Mouse (Mus musculus) lung, postnatal 36 days (tissue): ENCODE results near the gene Hist2h3b.
"Not testable (repeated sequence)": the region's sequence is repeated elsewhere in the genome, so short reads cannot be mapped to it uniquely, and the experiment has no call there.

Experiments
- DNase-seq: peaks from one replicate; pipeline ENCODE4 v3.0.0; 2022; ENCODE audit warnings: mixed read lengths

Hist2h3b gene

GRCm38 (mm10) chr3:96263558-96264403, 4.7 kb upstream of the Hist2h3b start:
- DNase-seq, result peak; percentile 46

GRCm38 (mm10) chr3:96264404-96264949, 4.0 kb upstream of the Hist2h3b start:
- no peak for DNase-seq

- no peak for DNase-seq
Observed at GRCm38 (mm10) chr3:96266132-96266710, 2.2 kb upstream of the Hist2h3b start.

GRCm38 (mm10) chr3:96267541-96267940, 913 bp upstream of the Hist2h3b start:
- no peak for DNase-seq

- DNase-seq, result not testable (repeated sequence)
Observed at GRCm38 (mm10) chr3:96268776-96269378, 423 bp downstream of the Hist2h3b start.

GRCm38 (mm10) chr3:96269511-96270474, 1.3 kb downstream of the Hist2h3b start, which contains the start of gene Hist2h2bb:
Gene Hist2h2bb (plus strand): TSS chr3:96269752.
- peak; percentile 98 for DNase-seq

- no peak for DNase-seq
Observed at GRCm38 (mm10) chr3:96273591-96274465, 5.4 kb downstream of the Hist2h3b start.

- peak; percentile 50 for DNase-seq
Observed at GRCm38 (mm10) chr3:96277428-96277799, 9.0 kb downstream of the Hist2h3b start.

GRCm38 (mm10) chr3:96277800-96278624, 9.6 kb downstream of the Hist2h3b start:
- peak; percentile 91 for DNase-seq

GRCm38 (mm10) chr3:96280660-96281059, 12.2 kb downstream of the Hist2h3b start:
- no peak for DNase-seq

- DNase-seq, result peak; percentile 53
Observed at GRCm38 (mm10) chr3:96284457-96284856, 16.0 kb downstream of the Hist2h3b start.

- DNase-seq, result not testable (repeated sequence)
Observed at GRCm38 (mm10) chr3:96287334-96287733, 18.9 kb downstream of the Hist2h3b start.

GRCm38 (mm10) chr3:96289201-96289600, 20.7 kb downstream of the Hist2h3b start:
- no peak for DNase-seq

- not testable (repeated sequence) for DNase-seq
Observed at GRCm38 (mm10) chr3:96290727-96291126, 22.3 kb downstream of the Hist2h3b start.

- DNase-seq, result no peak
Observed at GRCm38 (mm10) chr3:96292641-96293040, 24.2 kb downstream of the Hist2h3b start.

- DNase-seq, result peak; percentile 27
Observed at GRCm38 (mm10) chr3:96293368-96293767, 24.9 kb downstream of the Hist2h3b start.

GRCm38 (mm10) chr3:96293787-96294186, 25.3 kb downstream of the Hist2h3b start, which contains the start of gene Fcgr1:
Gene Fcgr1 (minus strand): TSS chr3:96293969.
- DNase-seq, result peak; percentile 31

GRCm38 (mm10) chr3:96298360-96298759, 29.9 kb downstream of the Hist2h3b start:
- no peak for DNase-seq

GRCm38 (mm10) chr3:96299562-96299961, 31.1 kb downstream of the Hist2h3b start:
- DNase-seq, result no peak
